Comparison of ENCODE assay signal across 11 mouse cellular contexts in the genomic region with DNA sequence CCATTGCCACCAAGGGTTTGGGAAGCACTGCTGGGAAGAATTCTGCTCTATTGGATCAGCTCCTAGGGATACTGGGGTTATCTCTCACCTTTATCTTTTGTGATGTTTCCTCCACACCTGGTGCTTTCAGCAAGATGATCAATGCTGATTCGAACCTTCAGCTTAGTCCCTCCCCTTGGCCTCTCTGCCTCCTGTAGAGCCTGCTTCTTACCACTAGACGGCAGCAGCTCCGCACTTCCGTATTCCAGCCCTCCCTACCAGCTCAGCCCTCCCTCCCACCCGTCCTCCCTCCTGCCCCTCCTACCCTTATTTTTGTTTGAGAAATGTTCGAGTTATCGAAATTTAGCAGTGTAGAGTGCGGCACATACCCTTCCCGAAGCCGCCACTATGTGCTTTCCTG. TPM values are rescaled to one million over a fixed set of nuclear protein-coding genes. Genes with fewer than 3 reads are reported as not detected.
DNase-seq lines count a peak whose midpoint lies in the region; ATAC-seq and TF ChIP-seq lines count a peak whose summit lies in the region.
"Had no signal": no experiment of that assay in that cellular context is flagged by ENCODE, and none has a peak within 500 bp of the region (broad histone marks: within the 10 kb centered on the region; RNA-seq: fewer than 3 reads in every experiment).

No protein-coding gene starts in this region.

- no peak for ATAC-seq in heart, postnatal 0 days (ENCODE audit: insufficient read depth, low read depth)
- no peak for ATAC-seq in heart, embryonic 12.5 days (ENCODE audit: insufficient number of reproducible peaks, low FRiP score)
- no peak for ATAC-seq in liver, postnatal 0 days
- no peak for ATAC-seq in inflammation-experienced regulatory T-cells, adult 6 months
- ATAC-seq: midbrain, embryonic 15.5 days had no signal

- H3K27me3 ChIP-seq in heart, postnatal 0 days (ENCODE audit: control insufficient read depth, insufficient read depth, low read length) = no peaks in the 10 kb centered on the region
- no peaks in the 10 kb centered on the region for H3K27me3 ChIP-seq in heart, embryonic 12.5 days (replicated peaks)
- no peaks in the 10 kb centered on the region for H3K27me3 ChIP-seq in liver, postnatal 0 days (ENCODE audit: insufficient read depth, low read length)
- H3K27me3 ChIP-seq in embryonic facial prominence, embryonic 10.5 days (replicated peaks; ENCODE audit: low read depth, poor library complexity, severe bottlenecking) = no peaks in the 10 kb centered on the region
- H3K27me3 ChIP-seq: midbrain, embryonic 15.5 days had no signal

- DNase-seq in heart, postnatal 0 days (ENCODE audit: low spot score) = no peak
- DNase-seq in A20 (ENCODE audit: low read depth, low spot score) (peak; percentile 55), WW6 (ENCODE audit: low read depth, low spot score) (peak; percentile 20)
- DNase-seq in liver, postnatal 0 days = no peak
- DNase-seq in embryonic facial prominence, embryonic 10.5 days (ENCODE audit: low spot score) = no peak
- DNase-seq in kidney, postnatal 36 days = no peak
- DNase-seq: heart, postnatal 36 days; right cerebral cortex, postnatal 14 days had no signal

- no peaks in the 10 kb centered on the region for H3K9me3 ChIP-seq in heart, postnatal 0 days (replicated peaks; ENCODE audit: control insufficient read depth, low read length)
- no peaks in the 10 kb centered on the region for H3K9me3 ChIP-seq in heart, embryonic 12.5 days (replicated peaks)
- H3K9me3 ChIP-seq in liver, postnatal 0 days (ENCODE audit: low read length) = no peaks in the 10 kb centered on the region
- no peaks in the 10 kb centered on the region for H3K9me3 ChIP-seq in embryonic facial prominence, embryonic 10.5 days
- H3K9me3 ChIP-seq: midbrain, embryonic 15.5 days had no signal

- H3K4me3 ChIP-seq in heart, postnatal 0 days (ENCODE audit: low read depth, low read length) = no peak overlapping the region
- H3K4me3 ChIP-seq in heart, embryonic 12.5 days = no peak overlapping the region
- no peak overlapping the region for H3K4me3 ChIP-seq in liver, postnatal 0 days (ENCODE audit: low read depth, low read length)
- no peak overlapping the region for H3K4me3 ChIP-seq in embryonic facial prominence, embryonic 10.5 days
- H3K4me3 ChIP-seq: midbrain, embryonic 15.5 days had no signal

- no peak for TF ChIP-seq EP300 in heart, postnatal 0 days (IDR thresholded peaks at IDR 0.05; ENCODE audit: low read depth)
- no peak for TF ChIP-seq EP300 in liver, postnatal 0 days (IDR thresholded peaks at IDR 0.05; ENCODE audit: low read depth)

- 53% methylated on average over 10 of the region's 10 CpGs for WGBS in heart, postnatal 0 days
- 44% methylated on average over 10 of the region's 10 CpGs for WGBS in heart, embryonic 12.5 days
- 52% methylated on average over 10 of the region's 10 CpGs for WGBS in liver, postnatal 0 days (ENCODE audit: insufficient replicate concordance)
- 60% methylated on average over 10 of the region's 10 CpGs for WGBS in embryonic facial prominence, embryonic 10.5 days

- no peak overlapping the region for H3K9ac ChIP-seq in heart, postnatal 0 days (replicated peaks; ENCODE audit: low read depth, low read length)
- H3K9ac ChIP-seq in heart, embryonic 12.5 days = no peak overlapping the region
- H3K9ac ChIP-seq in liver, postnatal 0 days (replicated peaks) = no peak overlapping the region
- H3K9ac ChIP-seq: midbrain, embryonic 15.5 days had no signal

- H3K27ac ChIP-seq in heart, postnatal 0 days (ENCODE audit: low read depth) = no peak overlapping the region
- no peak overlapping the region for H3K27ac ChIP-seq in heart, embryonic 12.5 days (ENCODE audit: poor library complexity, severe bottlenecking)
- H3K27ac ChIP-seq in liver, postnatal 0 days (ENCODE audit: low read depth) = no peak overlapping the region
- H3K27ac ChIP-seq in embryonic facial prominence, embryonic 10.5 days (replicated peaks) = no peak overlapping the region
- H3K27ac ChIP-seq: midbrain, embryonic 15.5 days had no signal

- no peaks in the 10 kb centered on the region for H3K36me3 ChIP-seq in heart, postnatal 0 days (replicated peaks; ENCODE audit: control insufficient read depth, insufficient read depth, low read length)
- no peaks in the 10 kb centered on the region for H3K36me3 ChIP-seq in heart, embryonic 12.5 days
- H3K36me3 ChIP-seq in liver, postnatal 0 days (replicated peaks; ENCODE audit: insufficient read depth, low read length) = no peaks in the 10 kb centered on the region
- no peaks in the 10 kb centered on the region for H3K36me3 ChIP-seq in embryonic facial prominence, embryonic 10.5 days (replicated peaks)
- H3K36me3 ChIP-seq: midbrain, embryonic 15.5 days had no signal

- peak; percentile 35 for TF ChIP-seq CTCF in heart, postnatal 0 days (IDR thresholded peaks at IDR 0.05; ENCODE audit: low read depth)
- peak; percentile 59 for TF ChIP-seq CTCF in liver, postnatal 0 days (IDR thresholded peaks at IDR 0.05; ENCODE audit: low read depth)

- no peak overlapping the region for H3K4me2 ChIP-seq in heart, postnatal 0 days (ENCODE audit: low read depth, low read length)
- no peak overlapping the region for H3K4me2 ChIP-seq in heart, embryonic 12.5 days
- H3K4me2 ChIP-seq in liver, postnatal 0 days (ENCODE audit: low read depth, low read length) = no peak overlapping the region
- H3K4me2 ChIP-seq: midbrain, embryonic 15.5 days had no signal

- H3K4me1 ChIP-seq in heart, postnatal 0 days (ENCODE audit: control insufficient read depth, insufficient read depth) = no peaks in the 10 kb centered on the region
- no peaks in the 10 kb centered on the region for H3K4me1 ChIP-seq in heart, embryonic 12.5 days (replicated peaks)
- no peaks in the 10 kb centered on the region for H3K4me1 ChIP-seq in liver, postnatal 0 days (ENCODE audit: insufficient read depth)
- peaks cover 11% of the 10 kb centered on the region for H3K4me1 ChIP-seq in embryonic facial prominence, embryonic 10.5 days
- H3K4me1 ChIP-seq: midbrain, embryonic 15.5 days had no signal

RNA-seq across cellular contexts. Expression of gene Itga11, which starts 55.5 kb away (rescaled TPM):
- 0.43 and 0.65 TPM in 2 replicates for total RNA-seq in heart, postnatal 0 days (2014; rRNA removed; ENCODE audit: low replicate concordance)
- polyA plus RNA-seq in heart, postnatal 0 days (2015; fragmentation: Nextera tagmentation; extraction: Ambion mirVana) = 0.07 and 0.11 TPM in 2 replicates
- polyA plus RNA-seq in heart, embryonic 12.5 days (2016; fragmentation: Nextera tagmentation; extraction: Ambion mirVana) = 0.71 and 1.00 TPM in 2 replicates
- polyA plus RNA-seq in liver, postnatal 0 days (2015; fragmentation: Nextera tagmentation; extraction: Ambion mirVana) = 0.05 and 0.07 TPM in 2 replicates
- under 1 TPM; 0.09 to 0.13 (median 0.11) TPM for polyA plus RNA-seq in inflammation-experienced regulatory T-cells, adult 6 months (2017; shearing (Covaris generic))
- 2.0 and 2.2 TPM in 2 replicates for polyA plus RNA-seq in embryonic facial prominence, embryonic 10.5 days (2016; fragmentation: Nextera tagmentation; extraction: Ambion mirVana)

Comparison
In these comparisons a context has a peak if more than half of its experiments do, and no peak if none do; other contexts are left out.
1. DNase-seq: peak in A20 (single experiment) and WW6 (single experiment); none in heart, postnatal 0 days (single experiment), liver, postnatal 0 days (single experiment), embryonic facial prominence, embryonic 10.5 days (single experiment) and kidney, postnatal 36 days (0 of 2).